In the genomic region with DNA sequence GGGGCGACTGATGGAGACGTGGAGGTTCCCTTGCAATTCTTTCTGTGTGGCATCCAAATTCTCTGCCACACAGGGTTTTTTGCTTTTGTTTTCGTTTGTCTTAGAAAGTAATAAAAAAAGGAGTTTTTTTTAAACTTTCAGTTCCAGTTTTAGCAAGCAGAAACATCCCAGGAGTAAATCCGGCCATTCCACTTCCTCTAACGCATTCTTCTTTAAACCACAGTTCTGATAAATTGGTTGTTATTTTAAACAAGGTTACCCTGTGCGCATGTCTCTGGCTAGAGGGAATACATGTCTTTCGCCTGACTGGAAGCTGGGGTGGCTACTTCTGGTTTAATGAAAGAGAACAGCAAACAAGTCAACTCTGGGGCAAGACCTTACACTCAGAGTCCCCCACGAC, we compare ENCODE assay signal across 19 mouse cellular contexts. TPM values are rescaled to one million over a fixed set of nuclear protein-coding genes. Genes with fewer than 3 reads are reported as not detected.
DNase-seq lines count a peak whose midpoint lies in the region; ATAC-seq and TF ChIP-seq lines count a peak whose summit lies in the region.
"Had no signal": no experiment of that assay in that cellular context is flagged by ENCODE, and none has a peak within 500 bp of the region (broad histone marks: within the 10 kb centered on the region; RNA-seq: fewer than 3 reads in every experiment).

No protein-coding gene starts in this region.

- H3K36me3 ChIP-seq in heart, embryonic 10.5 days, result no peaks in the 10 kb centered on the region
- H3K36me3 ChIP-seq in liver, adult 2 months (ENCODE audit: control insufficient read depth, insufficient read depth, low read length), result no peaks in the 10 kb centered on the region
- no peaks in the 10 kb centered on the region for H3K36me3 ChIP-seq in liver, embryonic 11.5 days (ENCODE audit: control insufficient read depth, insufficient read depth, low read length)
- H3K36me3 ChIP-seq: midbrain, embryonic 10.5 days; stomach, embryonic 15.5 days had no signal

- TF ChIP-seq CTCF in liver, adult 2 months (IDR thresholded peaks at IDR 0.05; ENCODE audit: low read depth, low read length), result no peak
- TF ChIP-seq CTCF in bone marrow, adult 2 months (IDR thresholded peaks at IDR 0.05; ENCODE audit: control insufficient read depth, insufficient read depth, low read length), result no peak

- H3K9me3 ChIP-seq in heart, embryonic 10.5 days, result no peaks in the 10 kb centered on the region
- no peaks in the 10 kb centered on the region for H3K9me3 ChIP-seq in liver, embryonic 11.5 days (ENCODE audit: control insufficient read depth, low read length)
- H3K9me3 ChIP-seq: midbrain, embryonic 10.5 days; stomach, embryonic 15.5 days had no signal

- H3K79me2 ChIP-seq in liver, adult 2 months (ENCODE audit: control insufficient read depth, insufficient read depth, low read length), result no peaks in the 10 kb centered on the region

- DNase-seq in heart, embryonic 10.5 days (ENCODE audit: low spot score), result no peak
- DNase-seq in heart, postnatal 36 days, result no peak
- peak; percentile 34 for DNase-seq in liver, adult 2 months (ENCODE audit: extremely low read depth, low read depth, low spot score)
- DNase-seq in liver, embryonic 11.5 days (ENCODE audit: low spot score), result no peak
- no peak for DNase-seq in thymus, postnatal 14 days
- DNase-seq in left cerebral cortex, adult 18-20 months (ENCODE audit: low spot score in 2 of 2), result no peak
- DNase-seq: cerebellum, adult 9-10 months; thymus, postnatal 25 days had no signal

- H3K27ac ChIP-seq in heart, embryonic 10.5 days, result peak overlapping the region; percentile 49
- 0 out of 2 replicates have a peak overlapping the region, but pooled peaks have one; percentile 13 for H3K27ac ChIP-seq in liver, adult 2 months (replicated peaks; ENCODE audit: insufficient read depth, low read depth, low read length)
- H3K27ac ChIP-seq in liver, embryonic 11.5 days (ENCODE audit: low read depth, low read length), result no peak overlapping the region
- peak overlapping the region; percentile 24; the same call in 1 of the 2 replicates for H3K27ac ChIP-seq in bone marrow, adult 2 months (ENCODE audit: control insufficient read depth, insufficient read depth, low read depth, low read length, poor library complexity)
- H3K27ac ChIP-seq: layer of hippocampus, adult 2 months; liver, embryonic 14.5 days; midbrain, embryonic 10.5 days; stomach, embryonic 15.5 days had no signal

- no peak for TF ChIP-seq POLR2A in liver, adult 2 months (IDR thresholded peaks at IDR 0.05; ENCODE audit: extremely low read depth, insufficient read depth, low read length)
- TF ChIP-seq POLR2A in bone marrow, adult 2 months (IDR thresholded peaks at IDR 0.05; ENCODE audit: borderline replicate concordance, control insufficient read depth, low read depth, low read length), result no peak

- H3K9ac ChIP-seq in liver, adult 2 months (ENCODE audit: low read depth, low read length), result no peak overlapping the region
- no peak overlapping the region for H3K9ac ChIP-seq in liver, embryonic 11.5 days (ENCODE audit: low read depth, low read length)
- H3K9ac ChIP-seq: liver, embryonic 14.5 days; stomach, embryonic 15.5 days had no signal

- ATAC-seq in liver, embryonic 11.5 days (replicated peaks; ENCODE audit: low FRiP score), result no peak
- peak; percentile 42; the same call in 1 of the 2 replicates for ATAC-seq in monocyte, adult 5-6 weeks (replicated peaks; ENCODE audit: insufficient number of reproducible peaks, low FRiP score, low TSS enrichment, poor library complexity, severe bottlenecking)
- ATAC-seq: inflammation-experienced regulatory T-cells, adult 6 months had no signal

- no peak overlapping the region for H3K4me3 ChIP-seq in heart, embryonic 10.5 days
- no peak overlapping the region for H3K4me3 ChIP-seq in liver, adult 2 months (ENCODE audit: insufficient read depth, low read depth, low read length)
- no peak overlapping the region for H3K4me3 ChIP-seq in liver, embryonic 11.5 days (ENCODE audit: low read depth, low read length)
- no peak overlapping the region for H3K4me3 ChIP-seq in bone marrow, adult 2 months (replicated peaks; ENCODE audit: control insufficient read depth, low read depth, low read length)
- H3K4me3 ChIP-seq: layer of hippocampus, adult 2 months; midbrain, embryonic 10.5 days; stomach, embryonic 15.5 days had no signal

- intact Hi-C loops in heart, postnatal 36 days (cut with DNase I), result no loop called here

- 70% methylated on average over 8 of the region's 8 CpGs for WGBS in heart, embryonic 10.5 days
- WGBS in liver, adult 2 months, result 77% methylated on average over 8 of the region's 8 CpGs
- 56% methylated on average over 8 of the region's 8 CpGs for WGBS in liver, embryonic 11.5 days
- WGBS in bone marrow, adult 2 months, result 21% methylated on average over 8 of the region's 8 CpGs

- no peak overlapping the region for H3K4me2 ChIP-seq in liver, embryonic 11.5 days
- H3K4me2 ChIP-seq: stomach, embryonic 15.5 days had no signal

- H3K27me3 ChIP-seq in heart, embryonic 10.5 days (ENCODE audit: insufficient read depth, poor library complexity, severe bottlenecking), result no peaks in the 10 kb centered on the region
- no peaks in the 10 kb centered on the region for H3K27me3 ChIP-seq in liver, adult 2 months (ENCODE audit: control insufficient read depth, insufficient read depth, low read length)
- H3K27me3 ChIP-seq in liver, embryonic 11.5 days (replicated peaks; ENCODE audit: control insufficient read depth, insufficient read depth, low read length), result no peaks in the 10 kb centered on the region
- H3K27me3 ChIP-seq: stomach, embryonic 15.5 days had no signal

- H3K4me1 ChIP-seq in heart, embryonic 10.5 days, result peaks cover 28% of the 10 kb centered on the region
- peaks cover 7% of the 10 kb centered on the region; the same call in 1 of the 2 replicates for H3K4me1 ChIP-seq in liver, adult 2 months (ENCODE audit: control insufficient read depth, insufficient read depth, low read length)
- no peaks in the 10 kb centered on the region for H3K4me1 ChIP-seq in liver, embryonic 11.5 days (replicated peaks; ENCODE audit: control insufficient read depth, insufficient read depth, low read length)
- peaks cover 4% of the 10 kb centered on the region for H3K4me1 ChIP-seq in bone marrow, adult 2 months (ENCODE audit: control insufficient read depth, insufficient read depth, low read length)

RNA-seq across cellular contexts. Expression of gene S100z, which starts 16.3 kb away (rescaled TPM):
- not detected in 2 replicates for polyA plus RNA-seq in heart, embryonic 10.5 days (2016; fragmentation: Nextera tagmentation; extraction: Ambion mirVana)
- total RNA-seq in heart, postnatal 36 days (2021), result not detected
- total RNA-seq in liver, adult 2 months (2014; rRNA removed), result not detected in 2 replicates
- not detected in 2 replicates for polyA plus RNA-seq in liver, adult 2 months (2012; rRNA removed)
- polyA plus RNA-seq in liver, embryonic 11.5 days (2014; fragmentation: Nextera tagmentation; extraction: Ambion mirVana), result not detected in 2 replicates
- polyA plus RNA-seq in bone marrow, adult 2 months (2011; ENCODE audit: insufficient read depth, insufficient read length, low replicate concordance, missing spikeins), result not detected in 2 replicates
- total RNA-seq in monocyte, adult 5-6 weeks (2017), result not detected in 3 replicates
- not detected for total RNA-seq in left cerebral cortex, adult 18-20 months (2021)
- total RNA-seq: adrenal gland, adult 18-20 months; heart, postnatal 10 days; layer of hippocampus, adult 2 months; left cerebral cortex, postnatal 14 days had no signal
- polyA plus RNA-seq: inflammation-experienced regulatory T-cells, adult 6 months; liver, embryonic 14.5 days; midbrain, embryonic 10.5 days; stomach, embryonic 15.5 days had no signal

RNA-seq across cellular contexts. Expression of gene F2rl1, which starts 30.2 kb away (rescaled TPM):
- 0.23 TPM in 1 of 2 replicates, not detected in the other for polyA plus RNA-seq in heart, embryonic 10.5 days (2016; fragmentation: Nextera tagmentation; extraction: Ambion mirVana)
- total RNA-seq in heart, postnatal 36 days (2021), result under 1 TPM; 0.49 to 0.61 TPM
- total RNA-seq in liver, adult 2 months (2014; rRNA removed), result 0.13 and 0.18 TPM in 2 replicates
- polyA plus RNA-seq in liver, adult 2 months (2012; rRNA removed), result 0.07 and 0.24 TPM in 2 replicates
- 0.21 and 0.43 TPM in 2 replicates for polyA plus RNA-seq in liver, embryonic 11.5 days (2014; fragmentation: Nextera tagmentation; extraction: Ambion mirVana)
- polyA plus RNA-seq in bone marrow, adult 2 months (2011; ENCODE audit: insufficient read depth, insufficient read length, low replicate concordance, missing spikeins), result 0.47 and 1.8 TPM in 2 replicates
- total RNA-seq in monocyte, adult 5-6 weeks (2017), result 1.4 to 5.0 TPM (median 1.9 TPM) in 3 replicates
- total RNA-seq in left cerebral cortex, adult 18-20 months (2021), result under 1 TPM; 0.16 to 0.51 TPM

RNA-seq across cellular contexts. Expression of gene Crhbp, which starts 50.1 kb away (rescaled TPM):
- 0.69 TPM in 1 of 2 replicates, not detected in the other for polyA plus RNA-seq in heart, embryonic 10.5 days (2016; fragmentation: Nextera tagmentation; extraction: Ambion mirVana)
- total RNA-seq in heart, postnatal 36 days (2021), result not detected
- total RNA-seq in liver, adult 2 months (2014; rRNA removed), result not detected in 2 replicates
- polyA plus RNA-seq in liver, adult 2 months (2012; rRNA removed), result not detected in 2 replicates
- 0.51 TPM in 1 of 2 replicates, not detected in the other for polyA plus RNA-seq in liver, embryonic 11.5 days (2014; fragmentation: Nextera tagmentation; extraction: Ambion mirVana)
- polyA plus RNA-seq in bone marrow, adult 2 months (2011; ENCODE audit: insufficient read depth, insufficient read length, low replicate concordance, missing spikeins), result not detected in 2 replicates
- total RNA-seq in monocyte, adult 5-6 weeks (2017), result not detected in 3 replicates
- 10 to 100 TPM; 26.6 to 31.9 TPM for total RNA-seq in left cerebral cortex, adult 18-20 months (2021)
- total RNA-seq: gastrocnemius, postnatal 4 days; heart, postnatal 10 days had no signal
- polyA plus RNA-seq: inflammation-experienced regulatory T-cells, adult 6 months had no signal

Comparison
In these comparisons a context has a peak if more than half of its experiments do, and no peak if none do; other contexts are left out.
1. RNA of gene Crhbp, which starts 50.1 kb away (total RNA-seq): 26.6 to 31.9 TPM in left cerebral cortex, adult 18-20 months; not detected in heart, postnatal 36 days, not detected in liver, adult 2 months and not detected in monocyte, adult 5-6 weeks; every median in the first group is over 10 times any median in the second.